Mouse (Mus musculus) CH12.LX (cell line): Measurements from ENCODE around the gene Cops3. TPM values are rescaled to one million over a fixed set of nuclear protein-coding genes. Genes with fewer than 3 reads are reported as not detected.

Experiments used
- DNase-seq: peaks from one replicate; pipeline ENCODE4 v3.0.0-alpha.2; 2013; ENCODE audit errors: extremely low read depth
- H3K27ac ChIP-seq: 2 replicates; pipeline ENCODE4 v1.5.1; 2012; ENCODE audit warnings: low read depth, mild to moderate bottlenecking, control low read depth, moderate library complexity; ENCODE audit not compliant: insufficient read depth
- H3K27me3 ChIP-seq: replicated peaks from 2 replicates; pipeline ENCODE3; 2012; ENCODE audit warnings: inconsistent platforms
- H3K36me3 ChIP-seq, 2 experiments: replicated peaks in 1 of 2; 2 replicates each; pipeline versions ENCODE3 to v1.6.1; 2012; ENCODE audit warnings: inconsistent platforms in 1 of 2, low read length in 1 of 2, mild to moderate bottlenecking in 1 of 2, mixed read lengths in 1 of 2, moderate library complexity in 1 of 2; ENCODE audit not compliant: control insufficient read depth in 1 of 2, insufficient read depth in 1 of 2
- H3K4me1 ChIP-seq, 2 experiments: 2 replicates each; pipeline ENCODE4 v1.6.1; 2012; ENCODE audit warnings: inconsistent platforms in 1 of 2, moderate library complexity in 1 of 2; ENCODE audit not compliant: insufficient read depth in 2 of 2, control insufficient read depth in 1 of 2
- H3K4me2 ChIP-seq: 2 replicates; pipeline ENCODE4 v1.6.1; 2012; ENCODE audit warnings: low read depth, mild to moderate bottlenecking, control low read depth; ENCODE audit not compliant: poor library complexity, insufficient read depth, severe bottlenecking
- H3K4me3 ChIP-seq, 3 experiments: fragments of 150-350 bp in 1 of 3; sonication (generic) in 1 of 3; replicated peaks in 1 of 3; 2 replicates each; pipeline versions ENCODE3 to v1.5.1; 2011 to 2012; ENCODE audit warnings: low read depth in 2 of 3, low read length in 2 of 3, mild to moderate bottlenecking in 2 of 3, moderate library complexity in 2 of 3, control low read depth in 1 of 3, improper control_type of control experiment in 1 of 3, inconsistent platforms in 1 of 3, mixed read lengths in 1 of 3; ENCODE audit not compliant: poor library complexity in 1 of 3
- H3K79me2 ChIP-seq: replicated peaks from 2 replicates; pipeline ENCODE4 v1.6.1; 2012; ENCODE audit warnings: mild to moderate bottlenecking, moderate library complexity; ENCODE audit not compliant: control insufficient read depth, poor library complexity, insufficient read depth, severe bottlenecking; ENCODE audit errors: extremely low read depth
- H3K9ac ChIP-seq: 2 replicates; pipeline ENCODE4 v1.6.1; 2012; ENCODE audit warnings: low read depth, mild to moderate bottlenecking, control low read depth, moderate library complexity; ENCODE audit not compliant: insufficient read depth
- H3K9me3 ChIP-seq: replicated peaks from 2 replicates; pipeline ENCODE3; 2012; ENCODE audit warnings: low read length, inconsistent platforms, mixed read lengths
- CHD2 ChIP-seq: IDR thresholded peaks from 2 replicates; pipeline ENCODE4 v1.6.1; 2011; ENCODE audit warnings: low read length, improper control_type of control experiment
- EP300 ChIP-seq: IDR thresholded peaks from 2 replicates; pipeline ENCODE4 v1.6.1; 2011; ENCODE audit warnings: low read length, improper control_type of control experiment
- GABPA ChIP-seq: IDR thresholded peaks from 2 replicates; pipeline ENCODE4 v1.6.1; 2012; ENCODE audit warnings: low read depth, low read length, improper control_type of control experiment, inconsistent platforms; ENCODE audit not compliant: insufficient replicate concordance
- JUN ChIP-seq: IDR thresholded peaks from 2 replicates; pipeline ENCODE4 v1.6.1; 2011; ENCODE audit warnings: low read depth, mild to moderate bottlenecking, low read length, improper control_type of control experiment, moderate library complexity; ENCODE audit not compliant: insufficient read depth
- KAT2A ChIP-seq: IDR thresholded peaks from 2 replicates; pipeline ENCODE4 v1.6.1; 2012; ENCODE audit warnings: low read length, improper control_type of control experiment, inconsistent platforms; ENCODE audit not compliant: insufficient replicate concordance
- MEF2A ChIP-seq: IDR thresholded peaks from 2 replicates; pipeline ENCODE4 v1.6.1; 2014; ENCODE audit warnings: low read depth, mild to moderate bottlenecking, inconsistent platforms, low read length, improper control_type of control experiment, borderline replicate concordance
- MXI1 ChIP-seq: IDR thresholded peaks from 2 replicates; pipeline ENCODE4 v1.6.1; 2011; ENCODE audit warnings: mild to moderate bottlenecking, low read depth, low read length, improper control_type of control experiment
- NRF1 ChIP-seq: IDR thresholded peaks from 2 replicates; pipeline ENCODE4 v1.6.1; 2014; ENCODE audit warnings: low read depth, mild to moderate bottlenecking, inconsistent platforms, low read length, improper control_type of control experiment, moderate library complexity
- POLR2AphosphoS2 ChIP-seq: IDR thresholded peaks from 2 replicates; pipeline ENCODE4 v1.6.1; 2011; ENCODE audit warnings: low read depth, low read length, improper control_type of control experiment
- RCOR1 ChIP-seq: conservative IDR thresholded peaks from 2 replicates; pipeline ENCODE4 v1.6.1; 2012; ENCODE audit warnings: low read depth, mild to moderate bottlenecking, inconsistent platforms, low read length, improper control_type of control experiment
- SIN3A ChIP-seq: IDR thresholded peaks from 2 replicates; pipeline ENCODE4 v1.6.1; 2012; ENCODE audit warnings: low read length, improper control_type of control experiment, inconsistent platforms
- TBP ChIP-seq: conservative IDR thresholded peaks from 2 replicates; pipeline ENCODE4 v1.6.1; 2011; ENCODE audit warnings: low read depth, low read length, improper control_type of control experiment
- TCF12 ChIP-seq: IDR thresholded peaks from 2 replicates; pipeline ENCODE4 v1.6.1; 2014; ENCODE audit warnings: low read depth, mild to moderate bottlenecking, inconsistent platforms, low read length, improper control_type of control experiment
- UBTF ChIP-seq: IDR thresholded peaks from 2 replicates; pipeline ENCODE4 v1.6.1; 2012; ENCODE audit warnings: low read depth, mild to moderate bottlenecking, inconsistent platforms, low read length, improper control_type of control experiment, moderate library complexity
- USF1 ChIP-seq: IDR thresholded peaks from 2 replicates; pipeline ENCODE4 v1.6.1; 2014; ENCODE audit warnings: low read depth, mild to moderate bottlenecking, inconsistent platforms, low read length, improper control_type of control experiment
- USF2 ChIP-seq: conservative IDR thresholded peaks from 2 replicates; pipeline ENCODE4 v1.6.1; 2011; ENCODE audit warnings: low read depth, low read length, improper control_type of control experiment
- ZKSCAN1 ChIP-seq: IDR thresholded peaks from 2 replicates; pipeline ENCODE4 v1.6.1; 2012; ENCODE audit warnings: low read depth, inconsistent platforms, low read length, improper control_type of control experiment, borderline replicate concordance
- dilution Hi-C: fragments of 300-500 bp; cut with MboI; formaldehyde crosslinking; loops from 2 replicates; pipeline ENCODE4 v1.14.3; 2020; ENCODE audit warnings: low sequenced_read_pairs; ENCODE audit not compliant: extremely low pct_unique_long_range_greater_than_20kb, extremely low pct_ligation_motif_present
- in situ Hi-C: fragments of 300-500 bp; cut with MboI; formaldehyde crosslinking; loops from 3 replicates; pipeline ENCODE4 v1.14.3; 2019; ENCODE audit warnings: low sequenced_read_pairs, low pct_ligation_motif_present, low pct_unique_long_range_greater_than_20kb, mixed read lengths
- polyA plus RNA-seq: library from polyadenylated mRNA; unstranded; fragments of >175 nt; gene quantifications from 2 replicates; pipeline ENCODE4 v1.2.1, GENCODE M21; 2012; ENCODE audit warnings: low read depth; ENCODE audit not compliant: insufficient read length
- total RNA-seq, 2 experiments: library from RNA; depleted of rRNA; stranded (reverse); fragments of 300-350 nt in 1 of 2; fragments of >200 nt in 1 of 2; gene quantifications; 2 replicates each; pipeline ENCODE4 v1.2.3; 2012 to 2014

Gene Cops3
- total and polyA plus RNA-seq, 3 experiments = 128 to 317 (median 267) TPM

DNA sequence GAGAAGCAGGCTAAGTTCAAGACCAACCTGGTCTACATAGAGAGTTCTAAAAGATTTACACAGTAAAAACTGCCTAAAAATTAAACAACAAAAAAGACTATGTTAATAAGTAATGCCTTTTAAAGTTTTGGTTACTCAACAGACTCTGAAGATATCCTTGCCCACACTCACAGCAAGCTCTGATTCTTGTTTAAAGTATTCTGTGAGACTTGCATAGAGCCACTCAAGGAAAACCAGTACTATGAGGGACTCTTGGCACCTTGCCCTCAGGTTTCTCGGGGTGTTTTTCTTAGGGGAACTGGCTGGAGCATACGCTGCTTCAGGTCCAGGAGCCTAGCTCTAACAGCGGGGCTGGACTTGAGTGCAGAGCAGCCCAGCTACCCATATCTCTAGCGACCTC, 60.2 kb downstream of the Cops3 start:
- Histone ChIP-seq H3K4me1 (peaks cover 0 to 2% of the 10 kb centered on the region in 2 experiments; a peak in 1 of 4 replicates), H3K27me3 (no peaks in the 10 kb centered on the region), H3K4me2 (no peak overlapping the region), H3K27ac (no peak overlapping the region), H3K4me3 (no peak overlapping the region), H3K9ac (no peak overlapping the region), H3K79me2 (no peaks in the 10 kb centered on the region), H3K36me3 (peaks cover 0 to 38% of the 10 kb centered on the region in 2 experiments), H3K9me3 (no peaks in the 10 kb centered on the region)
- dilution Hi-C loops = loop anchor here (25.0 kb wide), 1 partner anchor 167 kb away; no protein-coding TSS in a partner anchor
- in situ Hi-C loops = no loop called here
- DNase-seq = no peak
- TF ChIP-seq ZKSCAN1 (no peak), JUN (no peak), TBP (no peak), EP300 (no peak), UBTF (no peak), TCF12 (no peak), MEF2A (no peak), POLR2AphosphoS2 (no peak), KAT2A (no peak), RCOR1 (no peak)

GRCm38 (mm10) chr11:59778874-59779223, 60.8 kb downstream of the Cops3 start:
- in situ Hi-C loops = no loop called here
- no peak for DNase-seq
- no peak overlapping the region for H3K27ac ChIP-seq
- no peaks in the 10 kb centered on the region for H3K9me3 ChIP-seq
- no peaks in the 10 kb centered on the region for H3K79me2 ChIP-seq
- no peaks in the 10 kb centered on the region for H3K4me1 ChIP-seq
- peaks cover 0 to 43% of the 10 kb centered on the region in 2 experiments for H3K36me3 ChIP-seq
- TF ChIP-seq POLR2AphosphoS2 (no peak), ZKSCAN1 (no peak), USF1 (no peak), CHD2 (no peak), TCF12 (no peak), USF2 (no peak), GABPA (no peak), SIN3A (no peak), MXI1 (no peak), NRF1 (no peak), KAT2A (no peak)
- TF ChIP-seq, all 38 proteins: peak for 0
- dilution Hi-C loops = loop anchor here (25.0 kb wide), 1 partner anchor 167 kb away; no protein-coding TSS in a partner anchor
- H3K4me2 ChIP-seq = no peak overlapping the region
- no peaks in the 10 kb centered on the region for H3K27me3 ChIP-seq
- no peak overlapping the region for H3K9ac ChIP-seq
- no peak overlapping the region for H3K4me3 ChIP-seq
